Mouse (Mus musculus) bone marrow macrophage, adult 2 months (primary cell): ENCODE results near the gene 1700123O20Rik. TPM values are rescaled to one million over a fixed set of nuclear protein-coding genes. Genes with fewer than 3 reads are reported as not detected.

ENCODE experiments used
- H3K27ac ChIP-seq: 2 replicates; pipeline ENCODE4 v1.5.1; 2012; ENCODE audit warnings: low read depth, low read length; ENCODE audit not compliant: insufficient read depth
- H3K4me1 ChIP-seq: 2 replicates; pipeline ENCODE4 v1.6.1; 2012; ENCODE audit warnings: low read length; ENCODE audit not compliant: control insufficient read depth, insufficient read depth
- H3K4me3 ChIP-seq: 2 replicates; pipeline ENCODE4 v1.5.1; 2012; ENCODE audit warnings: mild to moderate bottlenecking, low read length, moderate library complexity; ENCODE audit not compliant: insufficient read depth
- CTCF ChIP-seq: IDR thresholded peaks from 2 replicates; pipeline ENCODE4 v1.5.1; 2012; ENCODE audit warnings: low read depth, mild to moderate bottlenecking, low read length, moderate library complexity
- POLR2A ChIP-seq: IDR thresholded peaks from 2 replicates; pipeline ENCODE4 v1.6.1; 2012; ENCODE audit warnings: mild to moderate bottlenecking, low read depth, low read length, borderline replicate concordance
- polyA plus RNA-seq: library from polyadenylated mRNA; stranded (reverse); fragments of >200 nt; gene quantifications from 2 replicates; pipeline ENCODE4 v1.2.4, GENCODE M21; 2012; ENCODE audit not compliant: missing spikeins, insufficient read depth, insufficient read length

The 1700123O20Rik gene
- polyA plus RNA-seq, 1 experiment, result 32.8 TPM

- TF ChIP-seq CTCF (no peak), POLR2A (no peak)
- Histone ChIP-seq H3K4me3 (no peak overlapping the region), H3K4me1 (peaks cover 6% of the 10 kb centered on the region), H3K27ac (no peak overlapping the region)
Measured at GRCm38 (mm10) chr14:54720041-54720440, 34.0 kb downstream of the 1700123O20Rik start.

GRCm38 (mm10) chr14:54720654-54721350 is 34.8 kb downstream of the 1700123O20Rik start:
- H3K4me3 ChIP-seq, result no peak overlapping the region
- TF ChIP-seq POLR2A (no peak), CTCF (no peak)

GRCm38 (mm10) chr14:54721711-54722110 is 35.7 kb downstream of the 1700123O20Rik start:
- no peak for TF ChIP-seq CTCF
- TF ChIP-seq POLR2A, result no peak
- Histone ChIP-seq H3K27ac (no peak overlapping the region), H3K4me1 (peaks cover 6% of the 10 kb centered on the region), H3K4me3 (no peak overlapping the region)

More at GRCm38 (mm10) chr14:54720654-54721350, 34.8 kb downstream of the 1700123O20Rik start:
- Histone ChIP-seq H3K4me1 (peaks cover 6% of the 10 kb centered on the region), H3K27ac (no peak overlapping the region)

- Histone ChIP-seq H3K4me1 (peaks cover 6% of the 10 kb centered on the region), H3K4me3 (no peak overlapping the region), H3K27ac (no peak overlapping the region)
- TF ChIP-seq POLR2A (no peak), CTCF (no peak)
Measured at GRCm38 (mm10) chr14:54724049-54724448, 38.0 kb downstream of the 1700123O20Rik start.

GRCm38 (mm10) chr14:54727565-54727964 is 41.5 kb downstream of the 1700123O20Rik start:
- H3K4me3 ChIP-seq, result no peak overlapping the region
- peaks cover 6% of the 10 kb centered on the region for H3K4me1 ChIP-seq
- TF ChIP-seq POLR2A, result no peak
- no peak for TF ChIP-seq CTCF
- H3K27ac ChIP-seq, result no peak overlapping the region

GRCm38 (mm10) chr14:54728823-54729653 is 43.0 kb downstream of the 1700123O20Rik start:
- TF ChIP-seq CTCF (no peak), POLR2A (no peak)
- H3K4me3 ChIP-seq, result no peak overlapping the region
- peaks cover 10% of the 10 kb centered on the region for H3K4me1 ChIP-seq
- H3K27ac ChIP-seq, result no peak overlapping the region

GRCm38 (mm10) chr14:54730305-54730704 is 44.3 kb downstream of the 1700123O20Rik start:
- TF ChIP-seq CTCF (no peak), POLR2A (no peak)
- H3K4me1 ChIP-seq, result peaks cover 10% of the 10 kb centered on the region
- H3K27ac ChIP-seq, result no peak overlapping the region
- no peak overlapping the region for H3K4me3 ChIP-seq

- no peak overlapping the region for H3K27ac ChIP-seq
- H3K4me3 ChIP-seq, result no peak overlapping the region
- no peak for TF ChIP-seq CTCF
- no peak for TF ChIP-seq POLR2A
- H3K4me1 ChIP-seq, result peaks cover 16% of the 10 kb centered on the region
Measured at GRCm38 (mm10) chr14:54732206-54732605, 46.2 kb downstream of the 1700123O20Rik start.

- Histone ChIP-seq H3K27ac (no peak overlapping the region), H3K4me1 (peaks cover 16% of the 10 kb centered on the region), H3K4me3 (no peak overlapping the region)
- TF ChIP-seq POLR2A, result no peak
- no peak for TF ChIP-seq CTCF
Measured at GRCm38 (mm10) chr14:54734004-54734403, 48.0 kb downstream of the 1700123O20Rik start.

- H3K27ac ChIP-seq, result peak overlapping the region; percentile 27
- TF ChIP-seq CTCF (no peak), POLR2A (no peak)
- H3K4me3 ChIP-seq, result no peak overlapping the region
- H3K4me1 ChIP-seq, result peaks cover 19% of the 10 kb centered on the region
Measured at GRCm38 (mm10) chr14:54735221-54735620, 49.2 kb downstream of the 1700123O20Rik start.
